Mouse (Mus musculus) hindbrain, embryonic 12.5 days (tissue): ENCODE results near the gene Idh3b. TPM values are rescaled to one million over a fixed set of nuclear protein-coding genes. Genes with fewer than 3 reads are reported as not detected.

Source experiments
- ATAC-seq: fragments of 200-750 bp; cut with Nextera tagmentation; 2 replicates; pipeline ENCODE4 v1.8.0; 2017; ENCODE audit warnings: moderate TSS enrichment; ENCODE audit not compliant: low FRiP score
- H3K27ac ChIP-seq: fragments of 300-500 bp; sonication (generic); 2 replicates; pipeline ENCODE4 v1.5.1; 2016; ENCODE audit warnings: mild to moderate bottlenecking
- H3K27me3 ChIP-seq: fragments of 300-500 bp; sonication (generic); 2 replicates; pipeline ENCODE4 v1.6.1; 2016; ENCODE audit warnings: mild to moderate bottlenecking
- H3K36me3 ChIP-seq: fragments of 300-500 bp; sonication (generic); 2 replicates; pipeline ENCODE4 v1.6.1; 2016; ENCODE audit warnings: mild to moderate bottlenecking
- H3K4me1 ChIP-seq: fragments of 300-500 bp; sonication (generic); 2 replicates; pipeline ENCODE4 v1.6.1; 2016
- H3K4me2 ChIP-seq: fragments of 300-500 bp; sonication (generic); replicated peaks from 2 replicates; pipeline ENCODE4 v1.6.1; 2016; ENCODE audit warnings: mild to moderate bottlenecking
- H3K4me3 ChIP-seq: fragments of 300-500 bp; sonication (generic); 2 replicates; pipeline ENCODE4 v1.5.1; 2016; ENCODE audit warnings: mild to moderate bottlenecking
- H3K9ac ChIP-seq: fragments of 300-500 bp; sonication (generic); 2 replicates; pipeline ENCODE4 v1.6.1; 2016; ENCODE audit warnings: mild to moderate bottlenecking, moderate library complexity
- H3K9me3 ChIP-seq: fragments of 300-500 bp; sonication (generic); replicated peaks from 2 replicates; pipeline ENCODE4 v1.6.1; 2016; ENCODE audit warnings: mild to moderate bottlenecking
- WGBS: fragments of 180-500 bp; shearing (Covaris S2); methylation state at CpG from one replicate; pipeline ENCODE4 v1.1.7; 2016; 5-methylcytosine and 5-hydroxymethylcytosine counted together
- polyA plus RNA-seq: library from polyadenylated mRNA; unstranded; fragments of >200 nt; fragmentation: Nextera tagmentation; extraction: Ambion mirVana; gene quantifications from 2 replicates; pipeline ENCODE4 v1.2.1, GENCODE M21; 2016

Gene Idh3b
- polyA plus RNA-seq, 1 experiment from 2014 or later, result 119 TPM

GRCm38 (mm10) chr2:130291434-130291833 lies 7.1 kb upstream of the Idh3b start:
- H3K4me2 ChIP-seq, result no peak overlapping the region

GRCm38 (mm10) chr2:130289086-130289485 lies 4.7 kb upstream of the Idh3b start:
- no peak overlapping the region for H3K4me3 ChIP-seq
- H3K27me3 ChIP-seq, result peaks cover 5% of the 10 kb centered on the region; the same call in 1 of the 2 replicates
- ATAC-seq, result no peak
- H3K9ac ChIP-seq, result no peak overlapping the region
- no peaks in the 10 kb centered on the region for H3K9me3 ChIP-seq
- no peak overlapping the region for H3K27ac ChIP-seq
- H3K36me3 ChIP-seq, result no peaks in the 10 kb centered on the region
- H3K4me1 ChIP-seq, result peaks cover 13% of the 10 kb centered on the region
- WGBS, result 58% methylated on average over 4 of the region's 4 CpGs
- H3K4me2 ChIP-seq, result no peak overlapping the region

More at GRCm38 (mm10) chr2:130291434-130291833, 7.1 kb upstream of the Idh3b start:
- H3K9ac ChIP-seq, result peak overlapping the region; percentile 18; the same call in 1 of the 2 replicates
- peaks cover 9% of the 10 kb centered on the region for H3K27me3 ChIP-seq
- ATAC-seq, result no peak
- no peaks in the 10 kb centered on the region for H3K36me3 ChIP-seq
- 21% methylated on average over 8 of the region's 8 CpGs for WGBS
- H3K4me3 ChIP-seq, result no peak overlapping the region
- peaks cover 28% of the 10 kb centered on the region for H3K4me1 ChIP-seq
- no peaks in the 10 kb centered on the region for H3K9me3 ChIP-seq
- H3K27ac ChIP-seq, result no peak overlapping the region

GRCm38 (mm10) chr2:130280818-130281217 lies 3.5 kb downstream of the Idh3b start:
- Histone ChIP-seq H3K36me3 (peaks cover 57% of the 10 kb centered on the region), H3K4me2 (no peak overlapping the region), H3K27me3 (no peaks in the 10 kb centered on the region), H3K27ac (no peak overlapping the region), H3K9me3 (no peaks in the 10 kb centered on the region), H3K4me3 (no peak overlapping the region), H3K4me1 (peaks cover 16% of the 10 kb centered on the region), H3K9ac (no peak overlapping the region)
- WGBS, result 82% methylated on average over 4 of the region's 4 CpGs
- ATAC-seq, result no peak

GRCm38 (mm10) chr2:130280224-130280623 lies 4.1 kb downstream of the Idh3b start:
- Histone ChIP-seq H3K4me3 (no peak overlapping the region), H3K27ac (0 out of 2 replicates have a peak overlapping the region, but pooled peaks have one; percentile 0), H3K4me2 (no peak overlapping the region), H3K9ac (no peak overlapping the region), H3K27me3 (no peaks in the 10 kb centered on the region), H3K36me3 (peaks cover 63% of the 10 kb centered on the region), H3K9me3 (no peaks in the 10 kb centered on the region), H3K4me1 (peaks cover 21% of the 10 kb centered on the region)
- 64% methylated on average over 7 of the region's 7 CpGs for WGBS
- no peak for ATAC-seq

- ATAC-seq, result no peak
- Histone ChIP-seq H3K4me1 (peaks cover 25% of the 10 kb centered on the region), H3K4me2 (no peak overlapping the region), H3K36me3 (peaks cover 63% of the 10 kb centered on the region), H3K9ac (no peak overlapping the region), H3K27me3 (no peaks in the 10 kb centered on the region), H3K9me3 (no peaks in the 10 kb centered on the region), H3K4me3 (no peak overlapping the region), H3K27ac (0 out of 2 replicates have a peak overlapping the region, but pooled peaks have one; percentile 0)
- WGBS, result 46% methylated on average over 8 of the region's 8 CpGs
These were observed 4.7 kb downstream of the Idh3b start for GRCm38 (mm10) chr2:130279600-130280091.

GRCm38 (mm10) chr2:130275649-130276048 lies 8.7 kb downstream of the Idh3b start:
- no peaks in the 10 kb centered on the region for H3K27me3 ChIP-seq
- WGBS, result 49% methylated on average over 6 of the region's 6 CpGs
- no peaks in the 10 kb centered on the region for H3K9me3 ChIP-seq
- H3K36me3 ChIP-seq, result peaks cover 51% of the 10 kb centered on the region
- H3K4me3 ChIP-seq, result peak overlapping the region; percentile 95
- H3K9ac ChIP-seq, result peak overlapping the region; percentile 91; the same call in 1 of the 2 replicates
- H3K4me1 ChIP-seq, result peaks cover 28% of the 10 kb centered on the region
- H3K4me2 ChIP-seq, result peak overlapping the region; percentile 89
- no peak overlapping the region for H3K27ac ChIP-seq
- ATAC-seq, result no peak

GRCm38 (mm10) chr2:130274862-130275261 lies 9.5 kb downstream of the Idh3b start:
- Histone ChIP-seq H3K36me3 (peaks cover 43% of the 10 kb centered on the region), H3K4me1 (peaks cover 28% of the 10 kb centered on the region), H3K4me2 (peak overlapping the region; percentile 89), H3K27me3 (no peaks in the 10 kb centered on the region), H3K27ac (peak overlapping the region; percentile 95), H3K4me3 (peak overlapping the region; percentile 95), H3K9me3 (no peaks in the 10 kb centered on the region), H3K9ac (peak overlapping the region; percentile 91)
- WGBS, result 3% methylated on average over 10 of the region's 10 CpGs
- ATAC-seq, result no peak

GRCm38 (mm10) chr2:130274149-130274861 lies 10.0 kb downstream of the Idh3b start, which contains the start of gene Nop56:
TSS of gene Nop56 (plus strand) at chr2:130274430.
- WGBS, result under 1% methylated on average over 68 of the region's 68 CpGs
- Histone ChIP-seq H3K9me3 (no peaks in the 10 kb centered on the region), H3K36me3 (peaks cover 38% of the 10 kb centered on the region), H3K27me3 (no peaks in the 10 kb centered on the region), H3K9ac (peak within 1 kb of the TSS; percentile 91), H3K4me1 (peaks cover 28% of the 10 kb centered on the region), H3K4me3 (peak within 1 kb of the TSS; percentile 95), H3K4me2 (peak within 1 kb of the TSS; percentile 89), H3K27ac (peak within 1 kb of the TSS; percentile 95)
- peak; percentile 97 for ATAC-seq

GRCm38 (mm10) chr2:130273732-130274131 lies 10.6 kb downstream of the Idh3b start:
- peak; percentile 38 for ATAC-seq
- Histone ChIP-seq H3K4me3 (peak overlapping the region; percentile 95), H3K27me3 (no peaks in the 10 kb centered on the region), H3K36me3 (peaks cover 35% of the 10 kb centered on the region), H3K9ac (peak overlapping the region; percentile 82), H3K9me3 (no peaks in the 10 kb centered on the region), H3K4me1 (peaks cover 28% of the 10 kb centered on the region), H3K4me2 (peak overlapping the region; percentile 89), H3K27ac (peak overlapping the region; percentile 89)
- under 1% methylated on average over 14 of the region's 14 CpGs for WGBS

GRCm38 (mm10) chr2:130268074-130268473 lies 16.3 kb downstream of the Idh3b start:
- Histone ChIP-seq H3K4me2 (no peak overlapping the region), H3K9me3 (no peaks in the 10 kb centered on the region), H3K9ac (no peak overlapping the region), H3K4me1 (peaks cover 3% of the 10 kb centered on the region; the same call in 1 of the 2 replicates), H3K27ac (no peak overlapping the region), H3K4me3 (no peak overlapping the region), H3K27me3 (no peaks in the 10 kb centered on the region), H3K36me3 (no peaks in the 10 kb centered on the region)
- no peak for ATAC-seq
- 76% methylated on average over 7 of the region's 7 CpGs for WGBS

- H3K27me3 ChIP-seq, result no peaks in the 10 kb centered on the region
- no peak overlapping the region for H3K4me2 ChIP-seq
- WGBS, result 95% methylated on average over 1 of the region's 1 CpGs
- no peak overlapping the region for H3K4me3 ChIP-seq
- H3K4me1 ChIP-seq, result no peaks in the 10 kb centered on the region
- no peak overlapping the region for H3K9ac ChIP-seq
- H3K36me3 ChIP-seq, result no peaks in the 10 kb centered on the region
- no peaks in the 10 kb centered on the region for H3K9me3 ChIP-seq
- no peak for ATAC-seq
- H3K27ac ChIP-seq, result no peak overlapping the region
These were observed 18.8 kb downstream of the Idh3b start for GRCm38 (mm10) chr2:130265520-130265919.

- Histone ChIP-seq H3K9ac (no peak overlapping the region), H3K27ac (no peak overlapping the region), H3K4me1 (no peaks in the 10 kb centered on the region), H3K9me3 (no peaks in the 10 kb centered on the region), H3K4me3 (no peak overlapping the region), H3K27me3 (no peaks in the 10 kb centered on the region), H3K36me3 (no peaks in the 10 kb centered on the region), H3K4me2 (no peak overlapping the region)
- 88% methylated on average over 2 of the region's 2 CpGs for WGBS
- no peak for ATAC-seq
These were observed 21.9 kb downstream of the Idh3b start for GRCm38 (mm10) chr2:130262398-130262797.
